Mouse (Mus musculus) bone marrow, adult 2 months (tissue): ENCODE measurements at regions not wholly inside any gene's neighbourhood (a gene's known extent, or its start where the extent isn't known, plus 50 kb on each side); places are given as distances from the start of the nearest gene placed in this dataset.

Experiments
- CTCF ChIP-seq: fragments of 200-500 bp; IDR thresholded peaks from 2 replicates; pipeline ENCODE4 v1.5.1; 2011; ENCODE audit warnings: low read length, control low read depth; ENCODE audit not compliant: control insufficient read depth, insufficient read depth
- POLR2A ChIP-seq: fragments of 200-500 bp; IDR thresholded peaks from 2 replicates; pipeline ENCODE4 v1.6.1; 2011; ENCODE audit warnings: low read depth, mild to moderate bottlenecking, control low read depth, low read length, borderline replicate concordance; ENCODE audit not compliant: control insufficient read depth

DNA sequence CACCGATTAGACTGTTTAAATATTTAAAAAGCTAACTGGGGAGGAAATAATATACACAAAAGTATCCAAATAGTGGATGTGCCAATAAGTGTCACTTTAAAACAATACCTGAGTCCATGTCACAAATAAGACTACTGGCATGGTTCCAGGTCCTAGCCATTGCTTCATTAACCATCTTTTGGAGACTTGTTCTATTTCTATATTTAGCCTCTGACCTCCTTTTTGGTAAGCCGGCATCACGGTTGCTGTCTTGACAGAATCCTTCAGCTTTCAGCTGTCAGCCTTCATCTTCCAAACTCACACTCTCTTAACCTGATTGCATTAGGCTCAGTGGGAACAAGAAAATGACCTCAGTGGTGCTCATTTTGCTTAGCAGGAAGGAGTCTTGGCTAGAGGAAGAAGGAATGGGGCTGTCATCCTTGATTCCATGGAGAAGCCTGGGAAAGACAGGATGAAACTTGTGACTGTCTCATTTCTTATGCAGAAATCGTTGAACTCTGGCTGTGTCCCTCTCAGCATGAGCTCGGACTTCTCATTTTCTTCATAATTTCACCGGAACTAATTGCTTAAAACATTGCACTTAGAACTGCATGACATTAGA lies 208.9 kb upstream of the Veph1 start:
- TF ChIP-seq POLR2A (no peak), CTCF (no peak)
